Mouse (Mus musculus): Measurements from ENCODE around the gene Elmo1.

- TF ChIP-seq POLR2A (IDR thresholded peaks at IDR 0.05; ENCODE audit: extremely low read depth, insufficient read depth, low read length) (no peak), CTCF (IDR thresholded peaks at IDR 0.05; ENCODE audit: low read depth, low read length) (no peak)
Observed at GRCm38 (mm10) chr13:20551559-20551958, 461.2 kb downstream of the Elmo1 start.

Data from liver, adult 2 months (tissue).